Mouse (Mus musculus): ENCODE measurements around the gene Batf2.

GRCm38 (mm10) chr19:6105586-6105985, 35.2 kb upstream of the Batf2 start, which contains the start of gene Naaladl1:
- TF ChIP-seq POLR2A (IDR thresholded peaks at IDR 0.05; ENCODE audit: insufficient read length, low read depth), result no peak
- TF ChIP-seq POLR2AphosphoS2 (IDR thresholded peaks at IDR 0.05; ENCODE audit: insufficient read length, low read depth), result no peak
- TF ChIP-seq TCF3 (IDR thresholded peaks at IDR 0.05; ENCODE audit: insufficient read length, low read depth), result no peak
- TF ChIP-seq SRF (IDR thresholded peaks at IDR 0.05; ENCODE audit: control insufficient read depth, insufficient read length, low read depth), result no peak
- TF ChIP-seq MYOG (IDR thresholded peaks at IDR 0.05; ENCODE audit: control insufficient read depth in 1 of 3, insufficient read depth in 1 of 3, insufficient read length in 2 of 3, low read depth in 2 of 3), result no peak
- no peak for TF ChIP-seq MYOD1 (IDR thresholded peaks at IDR 0.05; ENCODE audit: control insufficient read depth in 1 of 3, insufficient read length in 2 of 3, low read depth in 2 of 3)
- TF ChIP-seq USF1 (IDR thresholded peaks at IDR 0.05; ENCODE audit: low read depth), result no peak
- TF ChIP-seq TCF12 (IDR thresholded peaks at IDR 0.05; ENCODE audit: insufficient read depth, poor library complexity, severe bottlenecking), result no peak
- TF ChIP-seq E2F4 (IDR thresholded peaks at IDR 0.05; ENCODE audit: insufficient read depth), result no peak
